Mouse (Mus musculus): ENCODE data around the gene Gzf1.

GRCm38 (mm10) chr2:148642610-148643370 is 38.0 kb upstream of the Gzf1 start:
- TF ChIP-seq POLR2A (IDR thresholded peaks at IDR 0.05; ENCODE audit: low read depth, low read length) (no peak), CTCF (conservative IDR thresholded peaks at IDR 0.05; ENCODE audit: insufficient read depth, insufficient read length, low read depth, low read length) (no peak)
